Mouse (Mus musculus) gastrocnemius, postnatal 14 days (tissue): ENCODE measurements around the gene Cyp1a2. TPM values are rescaled to one million over a fixed set of nuclear protein-coding genes. Genes with fewer than 3 reads are reported as not detected.
"Not testable (repeated sequence)": the region's sequence is repeated elsewhere in the genome, so short reads cannot be mapped to it uniquely, and the experiment has no call there.

ENCODE experiments used
- DNase-seq: peaks from one replicate; pipeline ENCODE4 v3.0.0; 2021; ENCODE audit warnings: mixed read lengths
- intact Hi-C: fragments of 180-260 bp; cut with DNase I; formaldehyde crosslinking; loops from one replicate; pipeline ENCODE4 v1.15.1; 2025; ENCODE audit warnings: low total_unique reads
- long read RNA-seq, 2 experiments: library from polyadenylated mRNA; stranded (forward); transcript quantifications; one replicate each; pipeline ENCODE4 v2.0.0; 2021
- total RNA-seq, 2 experiments: library from RNA; stranded (reverse); gene quantifications; 2 replicates each; pipeline ENCODE4 v1.2.3; 2021

Cyp1a2 gene
- not detected for total RNA-seq
- long read RNA-seq, experiment 1: 0 reads
- long read RNA-seq, experiment 2: 0 reads

- intact Hi-C loops: no loop called here
Observed at GRCm38 (mm10) chr9:57683520-57683919, at the start of gene Cyp1a2. TSS of gene Cyp1a2 (minus strand) at chr9:57683703.

GRCm38 (mm10) chr9:57728312-57728711 lies 44.8 kb upstream of the Cyp1a2 start:
- DNase-seq: no peak
- intact Hi-C loops: no loop called here

More at GRCm38 (mm10) chr9:57683520-57683919, at the start of gene Cyp1a2:
- DNase-seq: no peak

- DNase-seq: no peak
- intact Hi-C loops: no loop called here
Observed at GRCm38 (mm10) chr9:57724701-57725100, 41.2 kb upstream of the Cyp1a2 start.

GRCm38 (mm10) chr9:57723796-57724195 lies 40.3 kb upstream of the Cyp1a2 start:
- intact Hi-C loops: no loop called here
- DNase-seq: peak; percentile 22

- DNase-seq: peak; percentile 70
- intact Hi-C loops: no loop called here
Observed at GRCm38 (mm10) chr9:57723315-57723715, 39.8 kb upstream of the Cyp1a2 start.

- DNase-seq: no peak
- intact Hi-C loops: no loop called here
Observed at GRCm38 (mm10) chr9:57722371-57722770, 38.9 kb upstream of the Cyp1a2 start.

- intact Hi-C loops: no loop called here
- DNase-seq: no peak
Observed at GRCm38 (mm10) chr9:57720736-57721135, 37.2 kb upstream of the Cyp1a2 start.

GRCm38 (mm10) chr9:57718408-57718807 lies 34.9 kb upstream of the Cyp1a2 start:
- no peak for DNase-seq
- intact Hi-C loops: no loop called here

GRCm38 (mm10) chr9:57712194-57712593 lies 28.7 kb upstream of the Cyp1a2 start:
- intact Hi-C loops: no loop called here
- DNase-seq: no peak

- intact Hi-C loops, DNase-seq: not testable (repeated sequence)
Observed at GRCm38 (mm10) chr9:57710214-57710613, 26.7 kb upstream of the Cyp1a2 start.

- DNase-seq: peak; percentile 11
Observed at GRCm38 (mm10) chr9:57708720-57709274, 25.3 kb upstream of the Cyp1a2 start.

GRCm38 (mm10) chr9:57708068-57708719 lies 24.7 kb upstream of the Cyp1a2 start, which contains the start of gene Edc3:
TSS of gene Edc3 (plus strand) at chr9:57708540.
- DNase-seq: peak; percentile 92
- intact Hi-C loops: no loop called here

More at GRCm38 (mm10) chr9:57708720-57709274, 25.3 kb upstream of the Cyp1a2 start:
- intact Hi-C loops: no loop called here

GRCm38 (mm10) chr9:57706496-57706895 lies 23.0 kb upstream of the Cyp1a2 start:
- intact Hi-C loops: no loop called here
- no peak for DNase-seq

- intact Hi-C loops: no loop called here
- no peak for DNase-seq
Observed at GRCm38 (mm10) chr9:57698466-57699150, 15.1 kb upstream of the Cyp1a2 start.

- no peak for DNase-seq
- intact Hi-C loops: no loop called here
Observed at GRCm38 (mm10) chr9:57697380-57697779, 13.9 kb upstream of the Cyp1a2 start.

- DNase-seq: peak; percentile 26
- intact Hi-C loops: no loop called here
Observed at GRCm38 (mm10) chr9:57696380-57697285, 13.1 kb upstream of the Cyp1a2 start.

- intact Hi-C loops: no loop called here
Observed at GRCm38 (mm10) chr9:57694108-57694507, 10.6 kb upstream of the Cyp1a2 start.

GRCm38 (mm10) chr9:57688606-57689005 lies 5.1 kb upstream of the Cyp1a2 start:
- intact Hi-C loops: no loop called here
- DNase-seq: no peak

More at GRCm38 (mm10) chr9:57694108-57694507, 10.6 kb upstream of the Cyp1a2 start:
- no peak for DNase-seq

GRCm38 (mm10) chr9:57688158-57688557 lies 4.7 kb upstream of the Cyp1a2 start:
- intact Hi-C loops: no loop called here
- no peak for DNase-seq

- intact Hi-C loops: no loop called here
- DNase-seq: no peak
Observed at GRCm38 (mm10) chr9:57687751-57688150, 4.2 kb upstream of the Cyp1a2 start, which contains the start of gene Cyp1a1. TSS of gene Cyp1a1 (plus strand) at chr9:57687928.
